Comparison of ENCODE assay signal across 9 mouse cellular contexts in genomic region chr1:132121236-132121635, GRCm38 (mm10). TPM values are rescaled to one million over a fixed set of nuclear protein-coding genes. Genes with fewer than 3 reads are reported as not detected.
DNase-seq lines count a peak whose midpoint lies in the region; ATAC-seq and TF ChIP-seq lines count a peak whose summit lies in the region.
"Had no signal": no experiment of that assay in that cellular context is flagged by ENCODE, and none has a peak within 500 bp of the region (broad histone marks: within the 10 kb centered on the region; RNA-seq: fewer than 3 reads in every experiment).

No protein-coding gene starts in this region.

- no peak overlapping the region for H3K27ac ChIP-seq in heart, adult 2 months
- no peak overlapping the region for H3K27ac ChIP-seq in liver, postnatal 0 days (ENCODE audit: low read depth)
- H3K27ac ChIP-seq in neural tube, embryonic 15.5 days (replicated peaks): no peak overlapping the region
- H3K27ac ChIP-seq: embryonic facial prominence, embryonic 13.5 days had no signal

- H3K4me1 ChIP-seq in heart, adult 2 months (ENCODE audit: control insufficient read depth, insufficient read depth, low read length): peaks cover 10% of the 10 kb centered on the region
- H3K4me1 ChIP-seq in liver, postnatal 0 days (ENCODE audit: insufficient read depth): peaks cover 9% of the 10 kb centered on the region
- H3K4me1 ChIP-seq in neural tube, embryonic 15.5 days: peaks cover 13% of the 10 kb centered on the region

- no peak for TF ChIP-seq POLR2A in heart, adult 2 months (IDR thresholded peaks at IDR 0.05; ENCODE audit: insufficient read depth, low read depth, low read length)

- no peaks in the 10 kb centered on the region for H3K9me3 ChIP-seq in liver, postnatal 0 days (ENCODE audit: low read length)
- no peaks in the 10 kb centered on the region for H3K9me3 ChIP-seq in neural tube, embryonic 15.5 days (replicated peaks)
- H3K9me3 ChIP-seq: embryonic facial prominence, embryonic 13.5 days had no signal

- no peaks in the 10 kb centered on the region for H3K36me3 ChIP-seq in heart, adult 2 months (ENCODE audit: control insufficient read depth, insufficient read depth, low read length)
- no peaks in the 10 kb centered on the region; the same call in none of the 2 replicates for H3K36me3 ChIP-seq in liver, postnatal 0 days (replicated peaks; ENCODE audit: insufficient read depth, low read length)
- no peaks in the 10 kb centered on the region for H3K36me3 ChIP-seq in neural tube, embryonic 15.5 days
- H3K36me3 ChIP-seq: embryonic facial prominence, embryonic 13.5 days had no signal

- H3K9ac ChIP-seq in heart, adult 2 months (ENCODE audit: low read depth, low read length): no peak overlapping the region
- no peak overlapping the region for H3K9ac ChIP-seq in liver, postnatal 0 days (replicated peaks)
- H3K9ac ChIP-seq in neural tube, embryonic 15.5 days (replicated peaks): no peak overlapping the region
- H3K9ac ChIP-seq: embryonic facial prominence, embryonic 13.5 days had no signal

- TF ChIP-seq CTCF in heart, adult 2 months (IDR thresholded peaks at IDR 0.05): peak; percentile 93
- peak; percentile 85 for TF ChIP-seq CTCF in liver, postnatal 0 days (IDR thresholded peaks at IDR 0.05; ENCODE audit: low read depth)

- peak; percentile 86 for DNase-seq in 416B (ENCODE audit: low read depth)
- peak; percentile 88 to 89 for DNase-seq in adrenal gland, adult 18-20 months (ENCODE audit: low spot score in 2 of 2)
- peak; percentile 88 for DNase-seq in embryo, embryonic 11 days
- peak; percentile 81 to 88 for DNase-seq in heart, adult 2 months
- peak; percentile 90 for DNase-seq in kidney, postnatal 14 days
- peak; percentile 86 for DNase-seq in liver, postnatal 0 days
- peak; percentile 41 to 49 for DNase-seq in thymus, adult 18-20 months

- H3K79me2 ChIP-seq in heart, adult 2 months (replicated peaks; ENCODE audit: control insufficient read depth, insufficient read depth, low read length): no peaks in the 10 kb centered on the region

- no peak for ATAC-seq in liver, postnatal 0 days
- ATAC-seq in neural tube, embryonic 15.5 days (ENCODE audit: low FRiP score): peak; percentile 69; the same call in 1 of the 2 replicates

- intact Hi-C loops in heart, adult 2 months (cut with DNase I): loop anchor here (1.0 kb wide), 2 partner anchors 34 to 116 kb away; no protein-coding TSS in a partner anchor

- H3K4me2 ChIP-seq in liver, postnatal 0 days (ENCODE audit: low read depth, low read length): no peak overlapping the region
- H3K4me2 ChIP-seq in neural tube, embryonic 15.5 days: no peak overlapping the region
- H3K4me2 ChIP-seq: embryonic facial prominence, embryonic 13.5 days had no signal

- TF ChIP-seq EP300 in heart, adult 2 months (IDR thresholded peaks at IDR 0.05; ENCODE audit: insufficient read depth, low read depth, low read length): peak; percentile 71; the same call in 1 of the 2 replicates
- TF ChIP-seq EP300 in liver, postnatal 0 days (IDR thresholded peaks at IDR 0.05; ENCODE audit: low read depth): no peak

- H3K27me3 ChIP-seq in heart, adult 2 months (ENCODE audit: control insufficient read depth, insufficient read depth, low read length): no peaks in the 10 kb centered on the region
- H3K27me3 ChIP-seq in liver, postnatal 0 days (ENCODE audit: insufficient read depth, low read length): no peaks in the 10 kb centered on the region
- H3K27me3 ChIP-seq in neural tube, embryonic 15.5 days (replicated peaks): no peaks in the 10 kb centered on the region
- H3K27me3 ChIP-seq: embryonic facial prominence, embryonic 13.5 days had no signal

- no peak overlapping the region for H3K4me3 ChIP-seq in heart, adult 2 months
- no peak overlapping the region for H3K4me3 ChIP-seq in liver, postnatal 0 days (ENCODE audit: low read depth, low read length)
- no peak overlapping the region for H3K4me3 ChIP-seq in neural tube, embryonic 15.5 days (replicated peaks)
- H3K4me3 ChIP-seq: embryonic facial prominence, embryonic 13.5 days had no signal

- 21% methylated on average over 6 of the region's 6 CpGs for WGBS in heart, adult 2 months
- 28% methylated on average over 6 of the region's 6 CpGs for WGBS in liver, postnatal 0 days (ENCODE audit: insufficient replicate concordance)
- 16% methylated on average over 6 of the region's 6 CpGs for WGBS in neural tube, embryonic 15.5 days

RNA-seq across cellular contexts. Expression of gene Cdk18, which starts 18.2 kb away (rescaled TPM):
- 10 to 100 TPM; 16.1 to 16.3 TPM for total RNA-seq in adrenal gland, adult 18-20 months (2021)
- 10 to 100 TPM; 14.0 to 15.8 TPM for total RNA-seq in heart, adult 2 months (2021)
- polyA plus RNA-seq in heart, adult 2 months (2012; rRNA removed): 20.9 and 25.1 TPM in 2 replicates
- 3.5 and 4.5 TPM in 2 replicates for polyA plus RNA-seq in liver, postnatal 0 days (2015; fragmentation: Nextera tagmentation; extraction: Ambion mirVana)
- polyA plus RNA-seq in neural tube, embryonic 15.5 days (2015; fragmentation: Nextera tagmentation; extraction: Ambion mirVana): 0.68 and 1.6 TPM in 2 replicates

RNA-seq across cellular contexts. Expression of gene Mfsd4a, which starts 53.4 kb away (rescaled TPM):
- total RNA-seq in adrenal gland, adult 18-20 months (2021): 10 to 100 TPM; 13.3 to 31.0 TPM
- total RNA-seq in heart, adult 2 months (2021): 1 to 10 TPM; 1.4 to 1.6 TPM
- polyA plus RNA-seq in heart, adult 2 months (2012; rRNA removed): 3.0 and 3.6 TPM in 2 replicates
- polyA plus RNA-seq in liver, postnatal 0 days (2015; fragmentation: Nextera tagmentation; extraction: Ambion mirVana): 2.3 and 2.8 TPM in 2 replicates
- polyA plus RNA-seq in neural tube, embryonic 15.5 days (2015; fragmentation: Nextera tagmentation; extraction: Ambion mirVana): 7.8 TPM in 2 replicates
